Mouse (Mus musculus): ENCODE measurements at regions not wholly inside any gene's neighbourhood (a gene's known extent, or its start where the extent isn't known, plus 50 kb on each side); places are given as distances from the start of the nearest gene placed in this dataset.

GRCm38 (mm10) chr11:18408071-18408752, 454.5 kb upstream of the Etaa1 start:
- DNase-seq (ENCODE audit: low read depth), result no peak

- DNase-seq (ENCODE audit: low read depth), result no peak
Observed at GRCm38 (mm10) chr11:18399561-18399960, 445.9 kb upstream of the Etaa1 start.

GRCm38 (mm10) chr11:18396397-18396796, 442.7 kb upstream of the Etaa1 start:
- peak; percentile 76 for DNase-seq (ENCODE audit: low read depth)

- DNase-seq (ENCODE audit: low read depth), result peak; percentile 59
Observed at GRCm38 (mm10) chr11:18395631-18396030, 442.0 kb upstream of the Etaa1 start.

- DNase-seq (ENCODE audit: low read depth), result no peak
Observed at GRCm38 (mm10) chr11:18372813-18373332, 419.2 kb upstream of the Etaa1 start.

GRCm38 (mm10) chr11:18371304-18371703, 417.6 kb upstream of the Etaa1 start:
- no peak for DNase-seq (ENCODE audit: low read depth)

- no peak for DNase-seq (ENCODE audit: low read depth)
Observed at GRCm38 (mm10) chr11:18370861-18371260, 417.2 kb upstream of the Etaa1 start.

GRCm38 (mm10) chr11:18354866-18355265, 401.2 kb upstream of the Etaa1 start:
- no peak for DNase-seq (ENCODE audit: low read depth)

GRCm38 (mm10) chr11:18354156-18354555, 400.5 kb upstream of the Etaa1 start:
- DNase-seq (ENCODE audit: low read depth), result no peak

GRCm38 (mm10) chr11:18347841-18348240, 394.2 kb upstream of the Etaa1 start:
- DNase-seq (ENCODE audit: low read depth), result no peak

GRCm38 (mm10) chr11:18313510-18314301, 360.0 kb upstream of the Etaa1 start:
- no peak for DNase-seq (ENCODE audit: low read depth)

- peak; percentile 62 for DNase-seq (ENCODE audit: low read depth)
Observed at GRCm38 (mm10) chr11:18296194-18297125, 342.8 kb upstream of the Etaa1 start.

GRCm38 (mm10) chr11:18278585-18279136, 325.0 kb upstream of the Etaa1 start:
- no peak for DNase-seq (ENCODE audit: low read depth)

GRCm38 (mm10) chr11:18272392-18272791, 318.7 kb upstream of the Etaa1 start:
- DNase-seq (ENCODE audit: low read depth), result no peak

- no peak for DNase-seq (ENCODE audit: low read depth)
Observed at GRCm38 (mm10) chr11:18266161-18266560, 312.5 kb upstream of the Etaa1 start.

GRCm38 (mm10) chr11:18262901-18263300, 309.2 kb upstream of the Etaa1 start:
- DNase-seq (ENCODE audit: low read depth), result no peak

- no peak for DNase-seq (ENCODE audit: low read depth)
Observed at GRCm38 (mm10) chr11:18249236-18249635, 295.6 kb upstream of the Etaa1 start.

- DNase-seq (ENCODE audit: low read depth), result no peak
Observed at GRCm38 (mm10) chr11:18216762-18217161, 263.1 kb upstream of the Etaa1 start.

- DNase-seq (ENCODE audit: low read depth), result no peak
Observed at GRCm38 (mm10) chr11:18173028-18173427, 219.4 kb upstream of the Etaa1 start.

GRCm38 (mm10) chr11:18171207-18171776, 217.6 kb upstream of the Etaa1 start:
- no peak for DNase-seq (ENCODE audit: low read depth)

GRCm38 (mm10) chr11:18165609-18166347, 212.1 kb upstream of the Etaa1 start:
- DNase-seq (ENCODE audit: low read depth), result no peak
